Mouse (Mus musculus) forebrain, postnatal 0 days (tissue): ENCODE data around the gene Olfr1274-ps. TPM values are rescaled to one million over a fixed set of nuclear protein-coding genes. Genes with fewer than 3 reads are reported as not detected.
A peak's percentile ranks its signal among the peaks of the same experiment; 100 is the strongest.
"Not testable (repeated sequence)": the region's sequence is repeated elsewhere in the genome, so short reads cannot be mapped to it uniquely, and the experiment has no call there.

Source experiments
- ATAC-seq: fragments of 200-750 bp; cut with Nextera tagmentation; 2 replicates; pipeline ENCODE4 v1.8.0; 2017; ENCODE audit warnings: mild to moderate bottlenecking, moderate library complexity
- DNase-seq: peaks from one replicate; pipeline ENCODE4 v3.0.0-alpha.2; 2015
- H3K27ac ChIP-seq: fragments of 300-500 bp; sonication (generic); 2 replicates; pipeline ENCODE4 v1.5.1; 2014; ENCODE audit warnings: low read depth, mild to moderate bottlenecking, antibody characterized with exemption, low read length, moderate library complexity, mixed read lengths
- H3K27me3 ChIP-seq: fragments of 300-500 bp; sonication (generic); 2 replicates; pipeline ENCODE4 v1.6.1; 2014; ENCODE audit warnings: mild to moderate bottlenecking, low read length, mixed read lengths; ENCODE audit not compliant: insufficient read depth
- H3K36me3 ChIP-seq: fragments of 300-500 bp; sonication (generic); 2 replicates; pipeline ENCODE4 v1.6.1; 2014; ENCODE audit warnings: mild to moderate bottlenecking, moderate library complexity; ENCODE audit not compliant: insufficient read depth
- H3K4me1 ChIP-seq: fragments of 300-500 bp; sonication (generic); 2 replicates; pipeline ENCODE4 v1.6.1; 2014; ENCODE audit warnings: antibody characterized with exemption; ENCODE audit not compliant: insufficient read depth
- H3K4me2 ChIP-seq: fragments of 300-500 bp; sonication (generic); 2 replicates; pipeline ENCODE4 v1.6.1; 2014; ENCODE audit warnings: low read depth, mild to moderate bottlenecking, moderate library complexity
- H3K4me3 ChIP-seq: fragments of 300-500 bp; sonication (generic); 2 replicates; pipeline ENCODE4 v1.5.1; 2014; ENCODE audit warnings: low read depth, low read length, mixed read lengths
- H3K9ac ChIP-seq: fragments of 300-500 bp; sonication (generic); 2 replicates; pipeline ENCODE4 v1.6.1; 2014; ENCODE audit warnings: mild to moderate bottlenecking
- H3K9me3 ChIP-seq: fragments of 300-500 bp; sonication (generic); 2 replicates; pipeline ENCODE4 v1.6.1; 2016; ENCODE audit warnings: low read length
- WGBS: fragments of 180-500 bp; shearing (Covaris S2); extraction: QIAGEN DNeasy Blood & Tissue Kit; methylation state at CpG from one replicate; pipeline ENCODE4 v1.1.7; 2014; 5-methylcytosine and 5-hydroxymethylcytosine counted together
- polyA plus RNA-seq: library from polyadenylated mRNA; unstranded; fragments of >200 nt; fragmentation: Nextera tagmentation; extraction: Ambion mirVana; gene quantifications from 2 replicates; pipeline ENCODE4 v1.2.1, GENCODE M21; 2015
- total RNA-seq: library from RNA; depleted of rRNA; stranded (reverse); fragments of >200 nt; gene quantifications from 2 replicates; pipeline ENCODE4 v1.2.3, GENCODE M21; 2014; rRNA removed

Gene Olfr1274-ps
- total RNA-seq = not detected in 2 replicates
- not detected in 2 replicates for polyA plus RNA-seq

GRCm38 (mm10) chr2:90398633-90399107, at the start of gene Olfr1274-ps:
Gene Olfr1274-ps (plus strand): TSS chr2:90398683.
- not testable (repeated sequence) for H3K4me3 ChIP-seq, H3K27ac ChIP-seq, H3K9ac ChIP-seq, DNase-seq, H3K27me3 ChIP-seq, H3K4me2 ChIP-seq, ATAC-seq, H3K4me1 ChIP-seq, H3K36me3 ChIP-seq, H3K9me3 ChIP-seq
- 87% methylated on average over 5 of the region's 7 CpGs for WGBS

- not testable (repeated sequence) for H3K4me2 ChIP-seq
Measured at GRCm38 (mm10) chr2:90351047-90351446, 47.4 kb upstream of the Olfr1274-ps start.

GRCm38 (mm10) chr2:90351540-90351939, 46.9 kb upstream of the Olfr1274-ps start:
- H3K27ac ChIP-seq, H3K9ac ChIP-seq, H3K27me3 ChIP-seq, H3K4me2 ChIP-seq, H3K9me3 ChIP-seq, H3K4me1 ChIP-seq, DNase-seq, H3K36me3 ChIP-seq, H3K4me3 ChIP-seq: not testable (repeated sequence)
- peak; percentile 71 for ATAC-seq
- WGBS = no CpG with 5 or more reads among the region's 3 CpGs

More at GRCm38 (mm10) chr2:90351047-90351446, 47.4 kb upstream of the Olfr1274-ps start:
- not testable (repeated sequence) for DNase-seq, H3K27me3 ChIP-seq, H3K27ac ChIP-seq, H3K36me3 ChIP-seq, H3K4me1 ChIP-seq, H3K4me3 ChIP-seq, H3K9me3 ChIP-seq, H3K9ac ChIP-seq, ATAC-seq
- no CpG with 5 or more reads among the region's 6 CpGs for WGBS

- not testable (repeated sequence) for H3K27ac ChIP-seq, H3K4me2 ChIP-seq, H3K9ac ChIP-seq, H3K4me1 ChIP-seq, ATAC-seq, H3K4me3 ChIP-seq, DNase-seq, H3K27me3 ChIP-seq, H3K36me3 ChIP-seq, H3K9me3 ChIP-seq
- no CpG with 5 or more reads among the region's 5 CpGs for WGBS
Measured at GRCm38 (mm10) chr2:90359229-90359628, 39.3 kb upstream of the Olfr1274-ps start.

GRCm38 (mm10) chr2:90360199-90360598, 38.3 kb upstream of the Olfr1274-ps start:
- peak; percentile 54 for ATAC-seq
- not testable (repeated sequence) for DNase-seq, H3K27ac ChIP-seq, H3K4me1 ChIP-seq, H3K27me3 ChIP-seq, H3K9me3 ChIP-seq, H3K4me2 ChIP-seq, H3K9ac ChIP-seq, H3K36me3 ChIP-seq, H3K4me3 ChIP-seq
- WGBS = no CpG with 5 or more reads among the region's 4 CpGs

GRCm38 (mm10) chr2:90414110-90414821, 15.8 kb downstream of the Olfr1274-ps start:
- not testable (repeated sequence) for H3K4me1 ChIP-seq, H3K36me3 ChIP-seq, H3K9me3 ChIP-seq, H3K27ac ChIP-seq, H3K4me2 ChIP-seq, DNase-seq, H3K9ac ChIP-seq, H3K27me3 ChIP-seq, H3K4me3 ChIP-seq
- peak; percentile 18; the same call in 1 of the 2 replicates for ATAC-seq
- 29% methylated on average over 4 of the region's 4 CpGs for WGBS

GRCm38 (mm10) chr2:90422282-90422681, 23.8 kb downstream of the Olfr1274-ps start:
- not testable (repeated sequence) for H3K4me3 ChIP-seq, H3K4me2 ChIP-seq, H3K27ac ChIP-seq, H3K9ac ChIP-seq, DNase-seq, H3K9me3 ChIP-seq, H3K4me1 ChIP-seq, ATAC-seq, H3K36me3 ChIP-seq, H3K27me3 ChIP-seq
- 80% methylated on average over 6 of the region's 6 CpGs for WGBS

GRCm38 (mm10) chr2:90424937-90425336, 26.5 kb downstream of the Olfr1274-ps start:
- WGBS = no CpG with 5 or more reads among the region's 4 CpGs

GRCm38 (mm10) chr2:90428988-90429717, 30.7 kb downstream of the Olfr1274-ps start:
- not testable (repeated sequence) for H3K9ac ChIP-seq, H3K4me2 ChIP-seq, H3K4me3 ChIP-seq, H3K27ac ChIP-seq, H3K9me3 ChIP-seq, H3K4me1 ChIP-seq, H3K27me3 ChIP-seq, ATAC-seq, DNase-seq, H3K36me3 ChIP-seq
- WGBS = no CpG with 5 or more reads among the region's 11 CpGs

More at GRCm38 (mm10) chr2:90424937-90425336, 26.5 kb downstream of the Olfr1274-ps start:
- H3K27me3 ChIP-seq, H3K4me1 ChIP-seq, ATAC-seq, H3K27ac ChIP-seq, H3K4me2 ChIP-seq, H3K4me3 ChIP-seq, H3K9ac ChIP-seq, H3K9me3 ChIP-seq, H3K36me3 ChIP-seq, DNase-seq: not testable (repeated sequence)

- H3K27me3 ChIP-seq, H3K4me2 ChIP-seq, H3K4me3 ChIP-seq, H3K36me3 ChIP-seq, H3K4me1 ChIP-seq, H3K27ac ChIP-seq, DNase-seq, H3K9me3 ChIP-seq, H3K9ac ChIP-seq: not testable (repeated sequence)
- ATAC-seq = peak; percentile 69
- whole genome bisulfite sequencing = no CpG with 5 or more reads among the region's 4 CpGs
Measured at GRCm38 (mm10) chr2:90429782-90430181, 31.3 kb downstream of the Olfr1274-ps start.
